Mouse (Mus musculus) cerebellum, adult 9-10 months (tissue): ENCODE results near the gene Gas2l3.

Experiments used
- DNase-seq: peaks from one replicate; pipeline ENCODE4 v3.0.0; 2022

Gas2l3 gene

DNA sequence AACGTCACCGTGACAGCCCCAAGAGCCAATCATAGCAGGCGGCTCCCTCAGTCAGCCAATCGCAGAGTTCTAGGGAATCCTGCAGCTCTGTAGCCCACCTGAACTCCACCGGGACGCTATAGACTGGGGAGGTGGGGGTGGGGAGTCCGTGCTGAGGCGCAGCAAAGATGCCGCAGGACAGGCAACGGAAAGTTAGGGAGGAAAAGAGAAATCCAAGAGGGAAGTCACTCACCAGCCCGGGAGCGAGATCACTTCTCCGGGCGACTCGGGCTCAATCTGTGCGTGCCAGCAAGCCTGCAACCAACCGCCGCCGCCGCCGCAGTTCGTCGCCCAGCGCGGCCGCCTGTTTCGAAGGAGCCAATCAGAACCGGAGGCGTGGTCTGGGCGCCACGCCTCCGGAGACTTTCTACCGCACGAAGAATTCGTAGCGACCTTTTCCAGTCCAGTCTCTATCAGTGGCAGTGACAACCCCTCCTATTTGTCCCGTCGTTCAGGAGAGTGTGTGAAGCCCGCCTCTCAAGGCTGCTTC is at the start of gene Gas2l3:
Gas2l3 (minus strand) TSS at position 345 of the 529 bp plus-strand sequence.
- DNase-seq, result peak; percentile 65

- no peak for DNase-seq
Measured at GRCm38 (mm10) chr10:89491321-89491720, 47.6 kb upstream of the Gas2l3 start.

- no peak for DNase-seq
Measured at GRCm38 (mm10) chr10:89490250-89490649, 46.5 kb upstream of the Gas2l3 start.

DNA sequence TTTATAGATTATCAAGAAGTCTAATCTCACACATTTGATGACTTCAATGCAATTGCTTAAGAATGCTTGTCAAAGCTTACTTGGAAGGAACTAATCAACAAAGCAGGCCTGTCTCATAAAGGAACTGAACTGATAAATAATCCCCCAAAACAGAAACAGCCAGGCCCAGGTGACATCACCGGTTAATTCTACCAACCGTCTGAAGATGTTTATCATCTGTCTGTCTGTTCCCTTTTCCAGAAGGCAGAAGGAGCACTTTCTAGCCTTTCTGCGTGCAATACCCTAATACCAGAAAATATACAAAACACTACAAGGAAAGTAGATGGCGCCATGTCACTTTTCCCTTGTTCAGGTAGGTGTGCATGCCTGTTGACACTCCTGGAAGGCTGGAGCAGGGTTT is 45.7 kb upstream of the Gas2l3 start:
- DNase-seq, result no peak

- DNase-seq, result no peak
Measured at GRCm38 (mm10) chr10:89486995-89487742, 43.4 kb upstream of the Gas2l3 start.

- no peak for DNase-seq
Measured at GRCm38 (mm10) chr10:89484907-89485306, 41.1 kb upstream of the Gas2l3 start.

GRCm38 (mm10) chr10:89483812-89484602 is 40.2 kb upstream of the Gas2l3 start:
- no peak for DNase-seq

DNA sequence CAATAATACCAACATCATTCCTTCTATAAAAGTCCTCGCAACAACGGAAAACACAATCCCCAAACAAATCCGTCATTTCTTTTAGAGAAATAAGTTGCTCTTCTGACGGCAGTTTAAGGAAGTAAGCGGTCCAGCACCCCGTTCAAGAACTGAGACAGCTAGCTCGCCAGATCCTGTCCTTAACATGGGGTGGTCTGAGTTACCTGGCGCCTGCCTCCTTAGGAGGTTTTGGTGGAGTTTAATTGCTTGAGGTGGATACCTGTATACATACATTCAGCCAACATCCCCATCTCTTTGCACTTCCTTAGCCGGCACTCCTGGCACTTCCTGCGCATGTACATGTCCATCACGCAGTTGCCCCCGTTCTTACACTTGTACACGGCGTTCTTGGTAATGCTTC is 39.3 kb upstream of the Gas2l3 start:
- DNase-seq, result no peak

DNA sequence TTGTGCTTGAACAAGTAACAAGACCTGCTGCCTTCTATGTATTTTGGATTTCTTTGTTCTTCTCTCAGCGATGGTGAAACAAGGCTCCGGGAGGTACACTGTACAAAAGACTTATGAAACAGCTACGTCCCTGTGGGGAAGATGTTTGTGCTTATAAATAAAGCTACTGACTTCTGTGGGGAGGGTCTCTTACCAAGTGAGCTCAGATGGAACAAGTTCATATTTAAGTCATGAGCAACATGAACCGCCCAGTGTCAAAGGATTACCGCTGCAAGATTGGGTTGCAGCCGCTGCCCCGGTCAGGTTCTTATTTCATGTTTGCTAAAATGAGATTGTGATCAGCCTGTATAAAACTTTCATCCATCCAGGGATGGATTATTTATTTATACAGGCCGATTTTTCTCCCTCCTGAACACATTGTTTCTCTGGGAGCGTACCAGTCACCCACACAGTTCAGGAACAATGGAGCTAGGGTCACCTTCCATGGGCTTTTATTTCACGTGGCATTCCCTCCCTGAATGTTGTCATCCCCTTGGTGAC is 38.4 kb upstream of the Gas2l3 start:
- DNase-seq, result no peak

DNA sequence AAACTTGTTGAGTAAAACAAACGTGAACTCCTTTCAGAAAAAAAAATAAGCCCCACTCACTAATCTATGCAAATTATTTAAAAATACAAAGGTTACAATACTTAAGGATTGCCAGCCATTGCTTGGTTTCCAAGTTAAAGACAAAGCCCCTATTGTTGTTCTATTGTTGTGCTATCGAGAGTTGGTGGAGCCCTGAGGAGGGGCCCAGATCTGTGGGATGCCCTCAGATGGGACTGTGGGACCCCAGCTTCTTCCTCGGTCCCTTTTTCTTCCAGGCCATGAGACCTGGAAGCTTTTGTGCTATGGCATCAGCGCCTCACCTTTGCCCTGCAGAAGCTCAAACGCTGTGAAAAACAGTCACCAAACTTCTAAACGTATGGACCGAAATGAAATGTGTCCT is 37.9 kb upstream of the Gas2l3 start:
- no peak for DNase-seq

DNA sequence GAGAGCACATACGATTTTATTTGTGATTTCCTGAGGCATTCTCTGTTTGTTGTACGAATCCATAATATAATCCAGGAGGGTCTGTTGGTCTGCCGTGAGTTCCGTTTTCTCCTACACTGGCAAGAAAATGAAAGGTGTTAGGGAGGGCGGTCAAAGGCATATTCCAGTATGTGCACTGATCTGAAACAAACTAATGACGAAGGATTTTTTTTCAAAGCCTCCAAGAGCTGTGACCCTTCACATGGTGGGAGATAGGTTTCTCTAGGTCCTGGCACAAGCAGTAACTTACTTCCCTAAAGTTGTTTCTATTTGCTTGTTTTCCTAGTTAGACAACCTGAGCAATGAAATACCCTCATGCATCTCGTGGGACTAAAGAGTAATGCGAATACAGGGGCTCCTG is 35.0 kb upstream of the Gas2l3 start:
- no peak for DNase-seq

DNA sequence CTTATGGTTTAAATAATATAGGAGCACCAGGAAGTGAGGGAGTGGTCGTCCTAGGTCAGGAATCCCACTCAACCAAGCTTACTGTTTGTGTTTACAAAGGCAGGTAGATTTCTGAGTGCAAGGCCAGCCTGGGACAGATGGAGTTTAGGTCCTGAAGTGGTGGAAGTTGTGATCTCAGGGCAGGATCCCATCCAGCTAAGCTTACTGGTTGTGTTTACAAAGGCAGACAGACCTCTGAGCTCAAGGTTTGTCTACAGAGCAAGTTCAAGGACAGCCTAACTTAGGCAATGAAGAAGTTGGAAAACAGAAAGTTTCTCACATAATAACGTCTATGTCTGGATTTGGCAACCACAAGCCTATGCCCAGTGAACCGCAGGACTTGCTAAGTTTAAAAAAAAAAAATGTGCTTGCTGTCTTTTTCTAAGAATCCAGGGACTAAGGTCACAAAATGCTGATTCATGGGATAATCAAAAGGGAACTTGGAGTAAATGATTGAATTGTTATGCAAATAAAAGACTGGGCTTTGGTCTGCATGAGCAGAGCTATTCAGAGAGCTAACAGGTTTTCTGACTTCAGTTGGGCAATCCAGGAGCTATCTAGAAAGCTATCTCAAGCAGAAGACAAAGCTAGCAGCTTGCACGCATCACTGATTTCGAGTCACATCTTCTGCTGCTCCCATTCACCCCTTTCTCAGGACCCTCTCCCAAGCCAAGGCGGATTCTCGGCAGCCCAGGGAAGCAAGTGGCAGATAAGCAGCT is 27.0 kb upstream of the Gas2l3 start:
- no peak for DNase-seq

GRCm38 (mm10) chr10:89464760-89465405 is 21.1 kb upstream of the Gas2l3 start:
- DNase-seq, result no peak

- DNase-seq, result no peak
Measured at GRCm38 (mm10) chr10:89462890-89463289, 19.1 kb upstream of the Gas2l3 start.

DNA sequence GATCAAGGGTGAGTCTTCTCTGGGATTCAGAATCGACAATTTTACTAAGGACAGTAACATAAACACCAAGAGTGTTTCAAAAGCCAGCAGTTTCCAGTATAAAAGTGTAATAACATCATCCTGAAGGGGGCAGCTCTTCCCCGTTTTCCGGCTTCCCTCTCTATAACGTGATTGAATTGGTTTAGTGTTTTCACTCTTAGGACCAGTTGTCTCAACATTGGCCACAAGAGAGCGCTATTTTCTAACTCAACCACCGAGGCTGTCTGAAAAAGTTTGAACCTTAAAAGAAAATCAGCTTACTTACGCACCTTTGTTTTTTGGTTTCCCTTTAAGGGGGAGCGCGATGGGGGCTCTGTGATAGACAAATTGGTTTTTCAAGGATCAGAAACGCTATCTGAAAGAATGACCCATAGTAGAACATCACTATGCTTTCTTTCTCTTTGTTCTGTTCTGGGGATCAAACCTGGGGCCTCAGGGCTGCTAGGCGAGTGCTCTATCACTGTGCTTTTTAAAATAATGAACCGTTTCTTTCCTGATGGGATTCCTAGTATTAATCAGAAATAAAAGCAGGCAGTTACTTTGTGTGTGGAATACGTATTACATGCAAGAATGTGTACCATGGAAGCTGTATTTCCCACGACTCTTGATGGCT is 18.2 kb upstream of the Gas2l3 start:
- peak; percentile 76 for DNase-seq

DNA sequence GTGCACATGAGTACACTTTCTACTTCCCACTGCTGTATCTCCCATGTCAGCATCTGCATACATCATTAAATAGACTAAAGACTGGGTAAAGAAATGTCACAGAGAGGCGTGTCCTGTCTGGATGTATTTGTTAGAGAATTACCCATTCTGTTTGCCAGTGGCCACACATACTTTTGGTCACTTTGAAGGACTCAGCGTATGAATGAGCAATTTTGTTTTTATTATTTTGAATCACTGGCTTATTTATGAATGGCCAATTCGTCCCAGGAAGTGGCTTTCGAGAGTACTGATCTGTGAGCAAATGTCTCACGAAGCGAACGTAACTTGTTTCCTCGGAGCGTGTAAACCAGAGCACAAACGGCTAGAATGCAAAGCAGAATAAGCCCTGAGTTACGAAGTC is 17.2 kb upstream of the Gas2l3 start:
- DNase-seq, result no peak

GRCm38 (mm10) chr10:89458770-89459169 is 15.0 kb upstream of the Gas2l3 start:
- DNase-seq, result no peak

GRCm38 (mm10) chr10:89453794-89454193 is 10.0 kb upstream of the Gas2l3 start:
- no peak for DNase-seq

DNA sequence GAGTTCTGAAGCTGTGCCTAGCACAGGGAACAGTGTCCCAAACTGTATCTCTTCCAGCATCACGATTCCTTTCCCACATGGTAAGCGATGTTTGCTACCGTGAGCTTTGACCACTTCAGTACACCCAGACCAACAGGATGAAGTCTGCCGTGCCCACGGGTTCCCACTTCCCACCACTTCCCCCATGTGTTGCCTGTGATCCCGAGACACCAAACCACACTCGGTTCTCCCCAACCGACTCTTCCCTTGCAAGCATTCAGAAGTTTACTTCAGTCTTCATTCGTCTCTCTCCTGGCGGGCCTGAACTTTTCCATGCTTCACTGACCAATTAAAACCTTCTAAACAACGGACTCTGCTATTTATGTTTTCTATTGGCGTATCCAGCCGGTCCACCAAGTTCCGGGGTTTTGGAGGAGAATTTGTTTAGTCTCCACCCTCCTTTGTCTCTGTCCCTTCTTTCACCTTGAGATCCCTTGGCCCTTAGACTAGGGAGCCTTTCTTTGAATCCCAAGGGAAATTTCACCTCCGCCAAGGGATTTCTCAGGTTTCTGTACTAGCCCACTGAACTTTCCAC is 9.4 kb upstream of the Gas2l3 start:
- DNase-seq, result no peak

- peak; percentile 31 for DNase-seq
Measured at GRCm38 (mm10) chr10:89450411-89450810, 6.6 kb upstream of the Gas2l3 start.

GRCm38 (mm10) chr10:89444381-89444780 is 614 bp upstream of the Gas2l3 start:
- DNase-seq, result no peak
